Mouse (Mus musculus): ENCODE measurements around the gene Sval2.

Sval2 gene

GRCm38 (mm10) chr6:41852689-41853088 is at the start of gene Sval2:
Gene Sval2 (plus strand): TSS chr6:41852989.
- DNase-seq, result no peak

GRCm38 (mm10) chr6:41824086-41824485 is 28.7 kb upstream of the Sval2 start:
- no peak for DNase-seq

GRCm38 (mm10) chr6:41829516-41829915 is 23.3 kb upstream of the Sval2 start:
- no peak for DNase-seq

- no peak for DNase-seq
These were observed 5.6 kb upstream of the Sval2 start, which contains the start of gene Pip for GRCm38 (mm10) chr6:41847235-41847634. Gene Pip (plus strand): TSS chr6:41847535.

GRCm38 (mm10) chr6:41864038-41864437 is 11.2 kb downstream of the Sval2 start:
- no peak for DNase-seq

GRCm38 (mm10) chr6:41911625-41912024 is 58.8 kb downstream of the Sval2 start:
- DNase-seq, result no peak

All from cerebellum, adult 9-11 months (tissue).